Mouse (Mus musculus) brain, embryonic 18.5 days (tissue): ENCODE data around the gene Tulp2.

ENCODE experiments used
- DNase-seq: peaks from one replicate; pipeline ENCODE4 v3.0.0-alpha.2; 2012; ENCODE audit warnings: low read depth, low spot score

Tulp2 gene

GRCm38 (mm10) chr7:45481374-45481927 lies at the start of gene Tulp2:
Gene Tulp2 (plus strand): TSS chr7:45481877.
- no peak for DNase-seq

GRCm38 (mm10) chr7:45433835-45434202 lies 47.9 kb upstream of the Tulp2 start:
- no peak for DNase-seq

- peak; percentile 100 for DNase-seq
These were observed 47.3 kb upstream of the Tulp2 start, which contains the start of gene Gys1 for GRCm38 (mm10) chr7:45434203-45435015. Gene Gys1 (plus strand): TSS chr7:45434844.

DNA sequence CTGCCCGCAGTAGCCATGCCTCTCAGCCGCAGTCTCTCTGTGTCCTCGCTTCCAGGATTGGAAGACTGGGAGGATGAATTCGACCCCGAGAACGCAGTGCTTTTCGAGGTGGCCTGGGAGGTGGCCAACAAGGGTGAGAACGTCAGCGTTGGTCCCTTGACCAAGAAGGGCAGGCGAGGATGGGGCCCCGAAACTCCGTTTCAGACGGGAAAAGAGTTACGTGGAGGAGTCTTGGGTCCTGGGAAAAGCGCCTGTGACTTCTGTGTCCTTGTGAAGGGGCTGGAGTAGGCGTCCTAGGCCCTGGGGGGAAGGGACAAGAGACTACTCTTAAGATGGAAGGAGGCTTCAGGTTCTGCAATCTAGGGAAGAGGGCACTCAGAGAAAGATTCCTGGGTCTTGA lies 46.6 kb upstream of the Tulp2 start:
- DNase-seq, result no peak

DNA sequence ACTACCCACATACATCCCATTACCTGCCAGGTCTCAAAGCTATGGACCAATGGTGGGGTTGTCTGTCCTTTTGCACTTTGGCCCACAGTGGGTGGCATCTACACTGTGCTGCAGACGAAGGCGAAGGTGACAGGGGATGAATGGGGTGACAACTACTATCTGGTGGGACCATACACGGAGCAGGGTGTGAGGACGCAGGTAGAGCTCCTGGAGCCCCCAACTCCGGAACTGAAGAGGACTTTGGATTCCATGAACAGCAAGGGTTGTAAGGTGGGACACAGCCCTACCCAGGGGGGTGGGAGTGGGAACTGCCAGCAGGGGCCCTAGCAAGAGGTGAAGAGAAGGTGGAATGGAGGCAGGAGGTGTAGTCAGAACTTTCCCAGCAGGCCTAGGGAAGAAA lies 45.2 kb upstream of the Tulp2 start:
- DNase-seq, result no peak

DNA sequence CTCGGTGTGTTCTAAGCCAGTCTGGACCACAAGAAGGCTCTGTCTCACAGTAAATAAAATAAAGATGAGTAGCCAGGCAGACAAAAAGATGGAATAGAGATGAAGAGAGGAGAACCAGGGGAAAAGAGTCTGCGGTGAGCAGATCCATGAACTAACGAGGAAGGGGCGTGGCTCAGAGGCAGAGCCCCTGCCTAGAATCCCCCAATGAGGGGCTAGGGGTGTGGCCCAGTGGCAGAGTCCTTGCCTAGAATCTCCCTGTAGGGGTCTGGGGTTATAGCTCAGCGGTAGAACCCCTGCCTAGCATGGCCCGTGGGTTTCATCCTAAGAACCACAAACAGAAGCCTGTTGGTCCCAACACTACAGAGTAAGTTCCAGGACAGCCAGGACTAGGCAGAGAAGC lies 44.6 kb upstream of the Tulp2 start:
- DNase-seq, result no peak

- DNase-seq, result no peak
These were observed 44.0 kb upstream of the Tulp2 start, which contains the start of gene Ruvbl2 for GRCm38 (mm10) chr7:45437521-45438276. Gene Ruvbl2 (minus strand): TSS chr7:45438096.

DNA sequence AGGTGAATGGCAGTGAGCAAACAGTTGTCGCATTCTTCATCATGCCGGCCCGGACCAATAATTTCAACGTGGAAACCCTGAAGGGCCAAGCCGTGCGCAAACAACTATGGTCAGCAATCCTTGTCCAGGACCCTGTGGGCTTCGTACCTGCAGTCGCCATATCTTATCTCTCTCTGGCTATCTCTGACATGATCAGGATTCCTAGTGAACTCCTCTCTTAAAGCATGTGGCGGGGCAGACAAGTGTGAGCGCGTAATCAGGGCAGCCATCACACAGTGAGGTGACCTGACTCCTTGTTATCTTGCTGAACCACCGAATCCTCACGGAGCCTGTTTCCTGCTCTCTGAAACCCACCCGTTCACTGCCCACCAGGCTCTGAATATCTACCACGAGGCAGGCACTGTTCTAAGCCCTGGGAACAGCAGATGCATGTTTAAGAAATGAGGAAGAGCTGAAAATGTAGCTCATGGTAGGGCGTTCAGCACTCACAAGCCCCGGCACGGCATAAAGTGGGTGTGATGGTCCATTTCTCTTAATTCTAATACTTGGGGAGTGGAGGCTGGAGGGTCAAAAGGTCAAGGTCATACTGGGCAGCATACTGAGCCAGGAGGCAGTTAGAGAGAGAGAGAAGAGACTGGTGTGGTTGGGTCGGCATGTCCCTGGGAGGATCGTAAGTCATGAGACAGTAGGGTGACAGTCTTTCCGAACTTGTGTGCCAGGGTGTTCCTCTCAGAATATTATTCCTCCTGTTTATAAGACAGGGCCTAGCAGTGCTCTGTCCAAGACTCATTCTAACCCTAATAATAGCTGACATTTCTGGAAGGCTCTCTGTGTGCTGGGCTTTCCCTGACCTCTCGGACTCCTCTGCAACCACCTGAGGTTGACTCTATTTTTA lies 37.9 kb upstream of the Tulp2 start:
- no peak for DNase-seq

DNA sequence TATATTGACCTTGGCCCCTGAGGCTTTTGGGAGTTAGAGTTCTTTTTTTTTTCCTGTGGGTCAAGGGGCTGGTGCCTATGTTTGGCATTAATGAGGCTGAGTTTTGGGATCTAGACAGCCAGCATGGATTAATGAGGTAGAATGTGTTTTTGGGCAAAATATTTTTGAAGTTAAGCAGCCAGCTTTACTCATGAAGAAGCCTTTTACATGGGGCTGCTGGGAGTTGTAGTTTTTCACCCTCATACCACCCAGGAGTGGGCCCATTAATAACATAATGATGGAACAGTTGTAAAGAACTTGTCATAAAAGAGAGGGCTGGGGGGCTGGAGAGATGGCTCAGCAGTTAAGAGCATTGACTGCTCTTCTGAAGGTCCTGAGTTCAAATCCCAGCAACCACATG lies 35.1 kb upstream of the Tulp2 start:
- DNase-seq, result no peak

GRCm38 (mm10) chr7:45447325-45447990 lies 34.2 kb upstream of the Tulp2 start:
- no peak for DNase-seq

DNA sequence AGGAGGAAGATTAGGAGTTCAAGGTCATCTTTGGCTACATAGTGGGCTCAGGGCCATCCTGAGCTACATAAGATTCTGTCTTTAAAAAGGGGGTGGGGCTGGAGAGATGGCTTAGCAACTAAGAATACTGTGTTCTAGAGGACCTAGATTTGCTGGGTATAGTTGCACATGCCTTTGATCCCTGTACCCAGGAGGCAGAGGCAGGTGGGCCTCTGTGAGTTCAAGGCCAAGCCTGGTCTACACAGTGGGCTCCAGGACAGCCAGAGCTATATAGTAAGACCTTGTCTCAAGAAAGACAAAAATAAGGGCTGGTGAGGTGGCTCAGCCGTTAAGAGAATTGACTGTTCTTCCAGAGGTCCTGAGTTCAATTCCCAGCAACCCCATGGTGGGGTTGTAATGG lies 31.7 kb upstream of the Tulp2 start:
- no peak for DNase-seq

DNA sequence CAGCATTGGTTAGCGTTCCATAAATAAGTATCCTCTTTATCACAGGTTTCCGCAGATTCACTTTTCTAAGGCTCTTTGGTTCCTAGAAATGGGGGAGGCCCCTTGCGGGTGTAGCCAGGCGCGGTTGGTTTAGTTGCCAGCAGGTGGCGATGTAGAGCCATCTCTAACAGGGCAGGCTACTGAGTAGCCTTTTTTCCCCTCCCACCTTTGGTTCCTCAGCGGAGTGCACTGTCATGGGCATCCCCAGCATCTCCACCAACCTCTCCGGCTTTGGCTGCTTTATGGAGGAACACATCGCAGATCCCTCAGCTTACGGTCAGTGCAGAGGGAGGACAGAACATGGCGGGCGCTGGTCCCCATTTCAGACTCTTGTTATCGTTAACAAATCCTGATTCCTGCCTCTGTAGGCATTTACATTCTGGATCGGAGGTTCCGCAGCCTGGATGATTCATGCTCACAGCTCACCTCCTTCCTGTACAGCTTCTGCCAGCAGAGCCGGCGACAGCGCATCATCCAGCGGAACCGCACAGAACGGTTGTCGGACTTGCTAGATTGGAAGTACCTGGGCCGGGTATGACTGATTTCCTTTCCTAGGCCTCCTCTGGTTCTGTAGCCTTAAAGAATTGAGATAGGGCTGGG lies 30.2 kb upstream of the Tulp2 start:
- no peak for DNase-seq

GRCm38 (mm10) chr7:45454971-45455370 lies 26.7 kb upstream of the Tulp2 start:
- DNase-seq, result no peak

DNA sequence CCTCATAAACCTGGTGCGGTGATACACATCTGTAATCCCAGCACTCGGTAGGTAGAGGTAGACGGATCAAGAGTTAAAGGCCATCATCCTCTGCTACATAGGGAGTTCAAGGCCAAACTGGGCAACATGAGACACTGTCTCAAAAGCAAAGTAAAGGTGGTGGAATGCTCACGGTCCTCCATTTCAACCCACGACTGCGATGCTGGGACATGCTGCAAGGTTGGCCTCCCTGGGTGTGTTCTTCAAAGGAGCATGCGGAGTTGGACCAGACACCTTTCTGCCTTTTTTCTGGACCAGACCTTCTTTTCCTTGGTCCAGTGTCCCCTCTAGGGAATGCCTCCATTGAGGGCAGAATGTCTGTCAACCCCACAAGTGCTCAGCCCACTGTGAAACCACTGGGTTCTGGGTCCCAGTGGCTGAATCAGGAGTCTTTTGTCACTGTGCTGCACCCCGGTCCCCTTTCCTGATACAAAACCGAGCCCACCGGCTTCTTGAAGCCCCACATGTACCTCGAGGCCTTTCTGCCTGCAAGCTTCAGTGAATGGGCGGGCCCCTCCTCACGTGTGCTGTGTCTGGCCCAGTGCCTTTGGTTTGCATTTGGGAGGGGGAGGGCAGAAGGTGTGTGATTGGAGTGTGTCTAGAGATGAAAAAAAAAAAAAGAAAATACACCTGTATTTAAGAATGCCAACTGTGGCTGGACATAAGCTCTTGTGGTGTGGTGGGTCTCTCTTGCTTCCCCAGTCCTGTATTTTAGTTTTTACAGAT lies 25.6 kb upstream of the Tulp2 start:
- DNase-seq, result no peak

- no peak for DNase-seq
These were observed 24.9 kb upstream of the Tulp2 start for GRCm38 (mm10) chr7:45456721-45457203.

- no peak for DNase-seq
These were observed 24.2 kb upstream of the Tulp2 start for GRCm38 (mm10) chr7:45457204-45458060.

- DNase-seq, result peak; percentile 65
These were observed 22.7 kb upstream of the Tulp2 start for GRCm38 (mm10) chr7:45458748-45459563.
